Mouse (Mus musculus): ENCODE data around the gene Nlgn1. TPM values are rescaled to one million over a fixed set of nuclear protein-coding genes. Genes with fewer than 3 reads are reported as not detected.

The Nlgn1 gene
- polyA plus RNA-seq, 1 experiment from 2014 or later, result 1.9 TPM

DNA sequence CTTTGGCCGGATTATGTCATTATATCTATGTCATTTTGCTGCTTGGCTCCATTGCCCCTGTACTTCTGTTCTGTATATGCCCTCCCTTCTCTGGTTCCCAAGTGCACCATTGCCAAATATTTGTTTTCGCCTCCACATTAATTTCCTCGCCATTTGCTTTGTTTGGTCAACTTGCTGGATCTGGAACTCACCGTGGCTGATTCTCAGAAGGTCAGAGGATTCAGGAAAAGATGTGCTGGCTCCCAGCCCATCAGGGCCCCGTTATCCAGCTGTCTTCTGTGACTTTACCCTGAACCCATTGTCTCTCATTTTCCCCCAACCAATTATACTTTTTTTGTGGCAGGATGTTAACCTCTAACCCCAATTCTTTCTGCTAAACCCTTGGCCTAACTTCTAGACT is 158.0 kb downstream of the Nlgn1 start:
- Histone ChIP-seq H3K36me3 (no peaks in the 10 kb centered on the region), H3K9me3 (replicated peaks) (no peaks in the 10 kb centered on the region), H3K27me3 (ENCODE audit: low read depth, poor library complexity, severe bottlenecking) (no peaks in the 10 kb centered on the region), H3K4me1 (no peaks in the 10 kb centered on the region), H3K27ac (replicated peaks) (no peak overlapping the region), H3K4me3 (no peak overlapping the region)
- no peak for DNase-seq (ENCODE audit: low spot score)
- WGBS, result 67% methylated on average over 5 of the region's 5 CpGs

DNA sequence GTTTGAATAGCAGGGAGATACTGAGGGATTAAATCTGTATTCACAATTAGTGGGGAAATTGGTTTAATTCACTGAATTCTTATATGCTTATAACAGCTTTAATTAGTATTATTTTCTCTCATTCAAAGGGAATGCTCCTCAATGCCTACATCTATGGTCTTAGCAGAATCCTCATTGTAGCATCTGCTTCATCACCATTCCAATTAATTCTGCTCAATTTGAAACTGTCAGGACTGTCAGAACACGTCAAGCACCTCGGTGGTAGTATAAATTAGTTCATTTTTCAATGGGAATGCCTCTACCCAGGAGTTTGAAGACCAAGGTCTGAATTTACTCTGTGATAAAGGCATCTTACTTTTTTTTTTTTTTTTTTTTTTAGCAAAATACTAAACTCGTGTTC is 158.6 kb downstream of the Nlgn1 start:
- Histone ChIP-seq H3K4me1 (no peaks in the 10 kb centered on the region), H3K9me3 (replicated peaks) (no peaks in the 10 kb centered on the region), H3K36me3 (no peaks in the 10 kb centered on the region), H3K4me3 (no peak overlapping the region), H3K27me3 (ENCODE audit: low read depth, poor library complexity, severe bottlenecking) (no peaks in the 10 kb centered on the region), H3K27ac (replicated peaks) (no peak overlapping the region)
- DNase-seq (ENCODE audit: low spot score), result no peak
- whole genome bisulfite sequencing, result 79% methylated on average over 3 of the region's 3 CpGs

- Histone ChIP-seq H3K27ac (replicated peaks) (no peak overlapping the region), H3K27me3 (ENCODE audit: low read depth, poor library complexity, severe bottlenecking) (no peaks in the 10 kb centered on the region), H3K4me3 (no peak overlapping the region), H3K9me3 (replicated peaks) (no peaks in the 10 kb centered on the region), H3K36me3 (no peaks in the 10 kb centered on the region), H3K4me1 (no peaks in the 10 kb centered on the region)
- DNase-seq (ENCODE audit: low spot score), result no peak
- WGBS, result 85% methylated on average over 8 of the region's 8 CpGs
Observed at GRCm38 (mm10) chr3:26166711-26167110, 165.5 kb downstream of the Nlgn1 start.

DNA sequence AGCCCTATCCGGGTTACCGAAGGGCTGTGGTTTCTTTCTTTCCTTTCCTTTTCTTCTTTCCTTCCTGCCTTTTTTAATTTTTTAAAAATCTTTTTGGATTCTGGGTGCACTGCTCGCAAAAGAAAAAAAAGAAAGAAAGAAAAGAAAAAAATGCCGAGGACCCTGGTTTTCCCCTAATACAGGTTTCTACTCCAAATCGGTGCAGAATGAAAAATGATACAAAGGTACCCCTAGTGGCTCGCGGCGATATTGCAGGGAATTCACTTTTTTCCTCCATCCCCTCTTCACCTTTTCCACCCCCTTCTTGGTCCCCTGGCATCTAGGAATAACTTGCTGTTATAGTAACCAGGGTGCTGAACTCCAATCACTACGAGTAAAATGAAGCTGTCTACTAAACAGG is 178.5 kb downstream of the Nlgn1 start:
- DNase-seq (ENCODE audit: low spot score), result peak; percentile 62
- under 1% methylated on average over 9 of the region's 9 CpGs for WGBS
- Histone ChIP-seq H3K9me3 (replicated peaks) (no peaks in the 10 kb centered on the region), H3K36me3 (no peaks in the 10 kb centered on the region), H3K27me3 (ENCODE audit: low read depth, poor library complexity, severe bottlenecking) (peaks cover 14% of the 10 kb centered on the region), H3K4me3 (peak overlapping the region; percentile 60), H3K27ac (replicated peaks) (0 out of 2 replicates have a peak overlapping the region, but pooled peaks have one; percentile 75), H3K4me1 (peaks cover 17% of the 10 kb centered on the region; the same call in 1 of the 2 replicates)

- Histone ChIP-seq H3K9me3 (replicated peaks) (no peaks in the 10 kb centered on the region), H3K4me3 (peak overlapping the region; percentile 60), H3K4me1 (peaks cover 17% of the 10 kb centered on the region; the same call in 1 of the 2 replicates), H3K36me3 (no peaks in the 10 kb centered on the region), H3K27me3 (ENCODE audit: low read depth, poor library complexity, severe bottlenecking) (peaks cover 14% of the 10 kb centered on the region), H3K27ac (replicated peaks) (peak overlapping the region; percentile 75)
- peak; percentile 34 for DNase-seq (ENCODE audit: low spot score)
- WGBS, result 3% methylated on average over 31 of the region's 31 CpGs
Observed at GRCm38 (mm10) chr3:26153036-26153741, 179.1 kb downstream of the Nlgn1 start.

GRCm38 (mm10) chr3:26152510-26153035 is 179.7 kb downstream of the Nlgn1 start:
- Histone ChIP-seq H3K27me3 (ENCODE audit: low read depth, poor library complexity, severe bottlenecking) (peaks cover 14% of the 10 kb centered on the region), H3K27ac (replicated peaks) (peak overlapping the region; percentile 75), H3K9me3 (replicated peaks) (no peaks in the 10 kb centered on the region), H3K4me3 (peak overlapping the region; percentile 60), H3K4me1 (peaks cover 17% of the 10 kb centered on the region; the same call in 1 of the 2 replicates), H3K36me3 (no peaks in the 10 kb centered on the region)
- under 1% methylated on average over 10 of the region's 10 CpGs for WGBS
- DNase-seq (ENCODE audit: low spot score), result peak; percentile 57

DNA sequence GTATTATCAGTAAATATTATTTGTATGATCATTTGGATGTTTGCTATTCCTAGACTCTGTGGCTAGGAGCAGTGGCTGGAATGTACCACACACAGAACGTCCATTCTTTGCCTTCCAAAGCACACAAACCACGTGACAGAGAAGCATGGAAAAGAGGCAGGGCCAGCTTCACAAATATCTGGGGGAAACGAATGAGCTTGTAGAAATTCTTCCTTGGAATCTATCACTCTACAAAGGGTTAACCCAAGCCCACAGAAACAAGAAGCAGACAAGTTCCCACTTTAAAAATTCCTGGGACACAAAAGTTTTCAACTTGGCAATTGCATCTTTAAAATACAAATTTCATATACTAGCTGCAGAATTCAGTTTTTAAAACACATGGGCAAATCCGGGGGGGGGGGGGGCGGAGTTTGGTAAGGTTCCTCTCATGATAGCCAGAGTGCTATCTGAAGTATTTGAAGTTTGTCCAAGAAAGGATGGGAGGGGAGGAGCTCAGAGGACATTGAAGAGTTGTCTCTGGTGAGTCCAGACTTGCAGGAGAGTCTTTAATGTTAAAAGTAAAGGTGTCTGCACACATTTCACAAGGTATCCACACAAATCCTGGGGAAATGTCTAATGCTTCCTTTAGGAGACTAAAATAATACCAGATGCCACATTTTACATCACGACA is 180.8 kb downstream of the Nlgn1 start:
- Histone ChIP-seq H3K9me3 (replicated peaks) (no peaks in the 10 kb centered on the region), H3K4me1 (peaks cover 20% of the 10 kb centered on the region; the same call in 1 of the 2 replicates), H3K27ac (replicated peaks) (no peak overlapping the region), H3K27me3 (ENCODE audit: low read depth, poor library complexity, severe bottlenecking) (peaks cover 14% of the 10 kb centered on the region), H3K36me3 (no peaks in the 10 kb centered on the region), H3K4me3 (peak overlapping the region; percentile 60; the same call in 1 of the 2 replicates)
- 41% methylated on average over 6 of the region's 6 CpGs for WGBS
- no peak for DNase-seq (ENCODE audit: low spot score)

DNA sequence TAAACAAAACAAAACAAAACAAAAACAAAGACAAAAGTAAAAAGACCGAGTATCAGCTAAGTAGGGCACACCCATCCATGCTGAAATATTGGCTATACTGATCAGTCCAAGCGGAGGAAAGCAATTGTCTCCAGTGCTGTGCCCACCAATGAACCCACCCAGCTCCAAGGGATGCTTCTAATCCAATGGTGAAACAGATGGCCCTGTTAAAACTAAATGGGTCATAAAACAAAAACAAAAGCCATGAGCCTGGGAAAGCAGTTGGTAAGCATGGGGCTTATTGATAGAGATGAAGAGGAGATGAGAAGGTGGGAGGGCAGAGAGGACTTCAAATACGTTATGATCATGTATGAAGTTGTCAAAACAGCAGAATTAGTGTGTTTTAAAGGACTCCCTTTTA is 186.1 kb downstream of the Nlgn1 start:
- no peak overlapping the region for H3K4me3 ChIP-seq
- H3K4me1 ChIP-seq, result peaks cover 12% of the 10 kb centered on the region; the same call in 1 of the 2 replicates
- no peak for DNase-seq (ENCODE audit: low spot score)
- no peaks in the 10 kb centered on the region for H3K9me3 ChIP-seq (replicated peaks)
- H3K36me3 ChIP-seq, result no peaks in the 10 kb centered on the region
- H3K27ac ChIP-seq (replicated peaks), result no peak overlapping the region
- WGBS, result 36% methylated on average over 3 of the region's 3 CpGs
- H3K27me3 ChIP-seq (ENCODE audit: low read depth, poor library complexity, severe bottlenecking), result no peaks in the 10 kb centered on the region

DNA sequence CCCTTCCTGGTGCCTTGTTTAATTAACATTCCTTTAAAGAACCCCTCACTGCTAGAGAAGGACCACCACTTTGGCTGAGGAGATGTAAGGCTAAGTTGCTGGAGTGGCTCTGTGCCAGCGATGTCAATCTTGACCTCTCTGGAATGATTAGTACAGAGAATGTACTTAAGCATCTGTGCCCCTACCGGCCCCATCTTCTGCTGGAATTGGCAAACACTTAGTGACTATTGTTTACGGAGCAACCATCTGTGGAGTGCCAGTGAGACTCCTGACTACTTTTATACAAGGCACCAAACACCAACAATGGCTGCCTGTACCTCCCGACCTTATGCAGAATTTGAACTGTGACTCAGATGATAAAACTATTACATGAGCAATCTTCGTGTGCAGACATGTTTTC is 186.8 kb downstream of the Nlgn1 start:
- no peak overlapping the region for H3K27ac ChIP-seq (replicated peaks)
- DNase-seq (ENCODE audit: low spot score), result no peak
- no peaks in the 10 kb centered on the region for H3K27me3 ChIP-seq (ENCODE audit: low read depth, poor library complexity, severe bottlenecking)
- peaks cover 11% of the 10 kb centered on the region; the same call in 1 of the 2 replicates for H3K4me1 ChIP-seq
- H3K4me3 ChIP-seq, result no peak overlapping the region
- H3K9me3 ChIP-seq (replicated peaks), result no peaks in the 10 kb centered on the region
- no peaks in the 10 kb centered on the region for H3K36me3 ChIP-seq
- 53% methylated on average over 5 of the region's 5 CpGs for WGBS

DNA sequence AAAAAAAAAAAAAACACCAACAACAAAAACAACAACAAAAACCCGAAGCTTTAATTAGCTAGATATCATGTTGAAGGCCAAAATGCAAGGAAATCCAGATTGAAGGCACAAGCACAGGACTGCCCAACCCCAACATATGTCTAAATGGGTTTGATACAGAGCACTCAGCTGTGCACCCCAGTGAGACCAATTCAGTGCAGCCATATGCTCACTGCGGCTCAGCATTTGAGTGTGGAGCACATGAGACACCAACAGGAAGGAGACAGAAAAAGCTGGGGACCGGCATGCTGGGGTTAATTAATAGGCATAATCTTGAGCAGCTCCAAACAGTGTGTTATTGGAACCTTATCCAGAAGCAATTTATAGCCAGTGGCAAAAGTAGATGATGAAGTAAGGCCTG is 190.7 kb downstream of the Nlgn1 start:
- no peaks in the 10 kb centered on the region for H3K27me3 ChIP-seq (ENCODE audit: low read depth, poor library complexity, severe bottlenecking)
- no peaks in the 10 kb centered on the region for H3K36me3 ChIP-seq
- no peak for DNase-seq (ENCODE audit: low spot score)
- H3K27ac ChIP-seq (replicated peaks), result no peak overlapping the region
- H3K9me3 ChIP-seq (replicated peaks), result no peaks in the 10 kb centered on the region
- WGBS, result 87% methylated on average over 3 of the region's 3 CpGs
- H3K4me1 ChIP-seq, result peaks cover 9% of the 10 kb centered on the region; the same call in 1 of the 2 replicates
- H3K4me3 ChIP-seq, result no peak overlapping the region

- Histone ChIP-seq H3K9me3 (replicated peaks) (no peaks in the 10 kb centered on the region), H3K4me3 (no peak overlapping the region), H3K27me3 (ENCODE audit: low read depth, poor library complexity, severe bottlenecking) (no peaks in the 10 kb centered on the region), H3K4me1 (peaks cover 13% of the 10 kb centered on the region), H3K27ac (replicated peaks) (peak overlapping the region; percentile 23; the same call in 1 of the 2 replicates), H3K36me3 (no peaks in the 10 kb centered on the region)
- DNase-seq (ENCODE audit: low spot score), result no peak
- WGBS, result 22% methylated on average over 9 of the region's 9 CpGs
Observed at GRCm38 (mm10) chr3:26134839-26135651, 197.2 kb downstream of the Nlgn1 start.

GRCm38 (mm10) chr3:26130919-26131318 is 201.3 kb downstream of the Nlgn1 start:
- H3K27ac ChIP-seq (replicated peaks), result no peak overlapping the region
- WGBS, result 85% methylated on average over 2 of the region's 2 CpGs
- peaks cover 13% of the 10 kb centered on the region for H3K4me1 ChIP-seq
- H3K27me3 ChIP-seq (ENCODE audit: low read depth, poor library complexity, severe bottlenecking), result no peaks in the 10 kb centered on the region
- DNase-seq (ENCODE audit: low spot score), result no peak
- no peaks in the 10 kb centered on the region for H3K36me3 ChIP-seq
- H3K4me3 ChIP-seq, result no peak overlapping the region
- H3K9me3 ChIP-seq (replicated peaks), result no peaks in the 10 kb centered on the region
